Mouse (Mus musculus) gastrocnemius, postnatal 36 days (tissue): ENCODE results near the gene Rab22a. TPM values are rescaled to one million over a fixed set of nuclear protein-coding genes. Genes with fewer than 3 reads are reported as not detected.
A peak's percentile ranks its signal among the peaks of the same experiment; 100 is the strongest.
"Not testable (repeated sequence)": the region's sequence is repeated elsewhere in the genome, so short reads cannot be mapped to it uniquely, and the experiment has no call there.

Experiments used
- DNase-seq, 2 experiments: peaks; one replicate each; pipeline ENCODE4 v3.0.0; 2022
- intact Hi-C: fragments of 180-260 bp; cut with DNase I; formaldehyde crosslinking; loops from one replicate; pipeline ENCODE4 v1.15.1; 2025
- long read RNA-seq, 2 experiments: library from polyadenylated mRNA; stranded (forward); transcript quantifications; one replicate each; pipeline ENCODE4 v2.0.0; 2021
- total RNA-seq, 2 experiments: library from RNA; stranded (reverse); gene quantifications; 2 replicates each; pipeline ENCODE4 v1.2.3; 2021

Gene Rab22a
- total RNA-seq = 10 to 100 TPM; 25.0 TPM
- long read RNA-seq, experiment 1, full-length matches to known transcripts = 60 of 66 reads
- long read RNA-seq, experiment 1, partial matches to known transcripts = 5 of 66 reads
- long read RNA-seq, experiment 1, other reads (novel, unspliced or antisense) = 1 of 66 reads
- long read RNA-seq, experiment 2, full-length matches to known transcripts = 69 of 77 reads
- long read RNA-seq, experiment 2, partial matches to known transcripts = 0 of 77 reads
- long read RNA-seq, experiment 2, other reads (novel, unspliced or antisense) = 8 of 77 reads

DNA sequence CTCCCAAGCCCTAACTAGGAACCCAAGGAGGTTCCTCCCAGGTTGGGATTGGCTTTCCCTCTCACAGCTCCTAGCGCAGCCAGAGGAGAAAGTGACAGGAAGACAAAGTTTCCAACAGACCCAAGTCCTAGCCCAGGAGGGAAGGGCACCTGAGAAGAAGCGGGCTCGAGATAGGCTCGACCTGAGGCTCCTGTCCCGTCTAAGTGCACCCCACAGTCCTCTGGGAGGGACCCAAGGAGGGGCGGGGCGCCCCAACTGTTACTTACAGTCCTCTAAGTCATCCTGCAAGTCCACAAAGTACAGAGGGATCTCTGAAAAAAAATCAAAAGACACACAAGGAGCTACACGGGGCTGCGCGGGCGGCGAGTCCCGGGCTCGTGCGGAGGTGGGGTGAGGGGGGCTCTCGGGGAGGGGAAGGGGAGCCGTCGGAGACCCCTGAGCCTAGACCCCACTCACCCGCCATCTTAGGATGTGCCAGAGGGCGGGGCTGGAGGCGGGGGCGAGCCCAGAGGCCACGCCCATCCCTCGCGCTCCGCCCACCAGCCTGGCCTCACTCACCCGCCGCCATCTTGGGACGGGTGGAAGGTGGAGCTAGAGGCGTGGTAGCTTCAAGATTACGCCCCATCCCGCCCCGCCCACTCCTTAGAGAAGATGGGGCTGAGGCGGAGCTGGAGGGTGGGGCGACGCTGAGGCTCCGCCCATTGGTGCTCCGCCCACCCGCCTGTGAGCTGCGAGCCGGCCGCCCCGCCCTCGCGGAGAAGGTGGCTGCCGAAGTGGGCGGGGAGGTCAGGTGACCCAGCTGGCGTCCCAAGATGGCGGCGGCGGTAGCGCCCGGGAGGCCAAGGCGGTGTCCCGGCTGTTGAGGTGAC lies at the start of gene Rab22a:
Gene Rab22a, plus strand, starts transcription at position 704 of the 869 bp plus-strand sequence.
- intact Hi-C loops = no loop called here
- DNase-seq = peak; percentile 95 to 97

DNA sequence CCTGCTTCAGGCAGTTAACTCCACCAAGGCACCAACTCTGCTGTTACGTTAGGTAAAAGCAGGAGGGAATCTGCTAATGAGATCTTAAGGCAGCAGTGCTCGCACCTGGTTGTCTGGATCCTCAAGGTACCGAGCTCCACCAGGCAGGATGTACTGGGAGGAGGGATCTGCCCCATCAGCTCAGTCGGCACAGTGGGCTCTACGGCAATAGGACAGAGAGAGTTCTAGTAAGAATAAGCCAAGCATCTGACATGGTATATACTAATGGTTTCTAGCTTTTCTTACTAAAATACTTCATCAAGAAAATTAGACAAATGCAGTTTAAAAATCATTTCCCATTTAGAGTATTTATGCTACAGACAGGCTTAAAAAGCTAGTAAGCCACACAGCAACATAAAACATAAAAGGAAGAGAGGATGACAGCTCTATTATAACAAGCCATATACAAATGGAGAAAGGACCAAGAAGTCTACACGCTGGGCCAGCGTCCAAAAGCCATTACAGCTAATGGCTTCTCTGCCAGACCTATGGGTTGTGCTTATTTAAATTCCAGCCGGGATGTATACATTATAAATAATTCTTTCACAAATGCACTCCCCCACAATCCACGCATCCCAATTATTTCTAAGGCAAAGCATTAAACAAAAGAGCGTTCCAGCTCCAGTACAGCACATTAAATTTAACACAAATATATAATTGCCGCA lies 44.0 kb upstream of the Rab22a start:
- intact Hi-C loops = no loop called here
- no peak for DNase-seq

- intact Hi-C loops = no loop called here
- no peak for DNase-seq
Measured at GRCm38 (mm10) chr2:173616156-173616555, 43.4 kb upstream of the Rab22a start.

DNA sequence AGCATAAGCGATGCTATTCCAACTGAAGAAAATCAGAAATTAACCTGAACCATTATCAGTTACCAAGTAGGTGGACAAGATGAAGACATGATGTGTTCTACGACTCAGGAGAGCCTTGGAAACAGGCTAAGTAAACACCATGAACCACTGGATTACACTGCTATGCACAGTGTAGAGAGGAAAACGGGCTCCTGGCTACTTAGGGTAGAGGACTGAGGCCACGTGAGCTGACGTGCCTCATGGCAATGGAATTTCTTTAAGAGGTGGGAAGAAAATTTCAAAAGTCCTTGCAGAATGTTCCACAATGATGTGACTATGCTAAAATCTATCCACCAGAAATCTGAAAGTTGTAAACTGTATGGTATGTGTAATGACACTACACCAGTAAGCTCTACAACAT lies 40.4 kb upstream of the Rab22a start:
- DNase-seq = no peak
- intact Hi-C loops = no loop called here

DNA sequence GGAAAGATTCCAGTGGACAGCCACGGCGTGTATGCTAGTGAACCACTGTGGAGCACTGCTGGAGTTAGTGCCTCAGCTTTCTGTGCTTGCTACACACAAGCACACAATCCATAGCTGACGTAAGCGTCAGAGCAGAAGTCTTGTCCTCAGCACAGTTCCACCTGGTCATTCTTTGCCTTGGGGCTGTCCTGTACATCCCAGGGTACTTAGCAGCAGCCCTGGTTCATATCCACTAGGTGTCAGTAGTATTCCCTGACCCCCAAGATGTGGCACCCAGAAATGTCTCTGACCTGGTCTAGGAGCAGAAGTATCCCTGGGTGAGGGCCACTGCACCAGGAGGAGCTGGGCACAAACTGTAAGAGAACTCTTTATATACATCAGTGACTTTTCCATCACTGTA lies 38.9 kb upstream of the Rab22a start:
- DNase-seq = no peak
- intact Hi-C loops = no loop called here

- intact Hi-C loops = no loop called here
- peak; percentile 54 to 63 for DNase-seq
Measured at GRCm38 (mm10) chr2:173622173-173622601, 37.4 kb upstream of the Rab22a start.

GRCm38 (mm10) chr2:173624667-173625066 lies 34.9 kb upstream of the Rab22a start:
- intact Hi-C loops = no loop called here
- DNase-seq = no peak

DNA sequence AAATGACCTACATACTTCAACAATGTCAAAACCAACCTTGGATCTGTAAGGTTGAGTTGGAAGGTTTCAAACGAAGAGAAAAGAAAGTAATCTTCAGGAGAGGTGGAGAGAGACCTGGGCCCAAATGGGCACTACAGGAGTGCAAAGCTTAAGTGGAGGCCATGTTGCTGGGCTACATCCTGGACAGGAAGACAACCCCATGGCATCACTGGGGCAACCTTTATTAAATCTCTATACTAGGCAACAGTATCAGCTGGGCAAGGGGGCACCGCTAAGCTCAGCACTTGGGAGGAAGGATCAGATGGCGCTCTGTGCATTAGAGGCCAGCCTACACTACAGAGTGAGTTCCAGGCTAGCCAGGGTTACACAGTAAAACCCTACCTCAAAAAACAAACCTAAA lies 33.8 kb upstream of the Rab22a start:
- no peak for DNase-seq
- intact Hi-C loops = no loop called here

DNA sequence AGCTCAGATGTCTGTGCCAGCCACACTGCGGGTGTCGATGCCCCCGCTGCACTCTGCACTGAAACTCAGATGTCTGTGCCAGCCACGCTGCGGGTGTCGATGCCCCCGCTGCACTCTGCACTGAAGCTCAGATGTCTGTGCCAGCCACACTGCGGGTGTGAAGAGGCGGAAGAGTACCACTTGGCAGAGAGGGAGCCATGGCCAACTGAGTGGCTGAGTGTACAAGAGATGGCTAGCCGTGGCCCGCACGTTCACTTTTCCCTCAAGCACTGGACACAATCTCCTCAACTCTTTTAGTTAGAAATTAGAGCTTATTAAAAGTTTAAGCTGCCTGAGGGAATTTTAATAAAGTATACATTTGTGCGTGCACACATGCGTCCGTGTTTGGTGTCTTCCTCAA lies 25.5 kb upstream of the Rab22a start:
- intact Hi-C loops, DNase-seq: not testable (repeated sequence)

- no peak for DNase-seq
- intact Hi-C loops = no loop called here
Measured at GRCm38 (mm10) chr2:173641370-173641769, 18.2 kb upstream of the Rab22a start.

- intact Hi-C loops = no loop called here
Measured at GRCm38 (mm10) chr2:173642262-173642999, 17.1 kb upstream of the Rab22a start.

GRCm38 (mm10) chr2:173647197-173647911 lies 12.2 kb upstream of the Rab22a start:
- intact Hi-C loops = no loop called here
- no peak for DNase-seq

More at GRCm38 (mm10) chr2:173642262-173642999, 17.1 kb upstream of the Rab22a start:
- no peak for DNase-seq

GRCm38 (mm10) chr2:173649762-173650161 lies 9.8 kb upstream of the Rab22a start:
- intact Hi-C loops = no loop called here
- no peak for DNase-seq

- intact Hi-C loops = no loop called here
- no peak for DNase-seq
Measured at GRCm38 (mm10) chr2:173653526-173653925, 6.0 kb upstream of the Rab22a start.

- intact Hi-C loops = no loop called here
- DNase-seq = no peak
Measured at GRCm38 (mm10) chr2:173657736-173658135, 1.8 kb upstream of the Rab22a start.

DNA sequence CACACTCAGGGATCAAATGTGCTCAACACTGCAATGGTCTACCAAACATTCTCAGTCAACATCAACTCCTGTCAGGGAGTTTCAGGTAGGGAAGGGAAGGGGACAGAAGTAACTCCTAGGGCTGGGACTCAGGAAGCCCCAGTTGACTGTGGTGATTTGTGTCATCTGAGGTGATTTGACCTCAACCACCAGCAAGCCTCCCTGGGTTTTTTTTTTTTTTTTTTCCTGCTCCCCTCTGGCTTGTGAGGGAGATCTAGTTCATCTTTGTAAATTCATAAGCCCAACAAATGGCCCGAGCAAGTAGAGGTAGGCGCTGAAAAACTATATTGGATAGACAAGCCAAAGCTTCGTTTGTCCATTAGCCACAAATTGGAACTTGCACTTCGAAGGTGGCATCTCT lies 1.0 kb upstream of the Rab22a start:
- no peak for DNase-seq
- intact Hi-C loops = no loop called here

DNA sequence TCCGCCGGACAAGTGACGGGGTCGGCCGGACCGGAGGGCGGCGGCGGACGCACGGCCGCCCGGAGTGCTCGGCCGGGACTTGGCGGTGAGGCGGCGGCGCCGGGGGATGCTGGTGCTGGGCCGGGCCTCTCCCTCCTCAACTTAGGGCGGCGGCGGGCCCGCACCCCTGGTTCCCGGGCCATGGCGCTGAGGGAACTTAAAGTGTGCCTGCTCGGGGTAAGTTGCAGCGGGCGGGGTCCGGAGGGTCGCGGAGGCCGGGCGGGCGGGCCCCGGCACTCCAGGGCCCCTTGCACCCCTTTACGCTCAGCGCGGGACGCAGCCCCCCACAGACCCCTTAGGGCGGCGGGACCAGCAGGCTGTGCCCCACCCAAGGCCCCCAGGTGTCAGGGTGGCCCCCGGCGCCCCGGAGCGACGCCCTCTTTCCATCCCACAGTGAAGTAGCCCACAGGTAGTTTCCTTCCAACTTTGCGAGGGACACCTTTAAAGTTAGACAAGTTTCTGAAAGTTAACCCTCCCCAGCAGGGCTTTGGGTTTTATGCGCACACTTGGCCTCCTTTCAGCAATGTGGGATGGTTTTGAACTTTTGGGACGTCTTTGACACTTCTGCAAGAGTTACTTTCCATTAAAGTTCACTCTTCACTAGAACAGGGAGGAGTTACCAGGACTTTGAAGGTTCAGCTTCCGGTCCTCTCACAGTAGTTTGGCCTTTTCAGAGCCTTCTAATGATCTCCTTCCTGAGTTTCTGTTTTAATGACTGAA lies 545 bp downstream of the Rab22a start:
- intact Hi-C loops = loop anchor here (5.0 kb wide), 1 partner anchor 77 kb away; the partner anchor contains the start of gene Vapb

GRCm38 (mm10) chr2:173662255-173662950 lies 2.8 kb downstream of the Rab22a start:
- intact Hi-C loops = loop anchor here (5.0 kb wide), 1 partner anchor 75 kb away; the partner anchor contains the start of gene Vapb
- DNase-seq = no peak

More for the DNA sequence above, 545 bp downstream of the Rab22a start:
- no peak for DNase-seq
